Mouse (Mus musculus) layer of hippocampus, adult 2 months (tissue): ENCODE measurements around the gene Tec. TPM values are rescaled to one million over a fixed set of nuclear protein-coding genes. Genes with fewer than 3 reads are reported as not detected.

ENCODE experiments used
- DNase-seq, 2 experiments: peaks; one replicate each; pipeline ENCODE4 v3.0.0; 2022; ENCODE audit warnings: low spot score in 2 of 2
- H3K27ac ChIP-seq: fragments of 200-600 bp; 2 replicates; pipeline ENCODE4 v1.8.1; 2022
- H3K4me3 ChIP-seq: fragments of 200-600 bp; 2 replicates; pipeline ENCODE4 v1.8.1; 2022; ENCODE audit warnings: mild to moderate bottlenecking
- CTCF ChIP-seq: fragments of 200-600 bp; conservative IDR thresholded peaks from 2 replicates; pipeline ENCODE4 v1.8.1; 2022; ENCODE audit warnings: antibody characterized with exemption, mild to moderate bottlenecking, moderate library complexity
- total RNA-seq, 2 experiments: library from RNA; stranded (reverse); gene quantifications; 2 replicates each; pipeline ENCODE4 v1.2.3; 2021

Tec gene
- total RNA-seq, 2 experiments from 2014 or later: 1.1 to 1.8 TPM

GRCm38 (mm10) chr5:72763025-72763424, 105.3 kb downstream of the Tec start:
- TF ChIP-seq CTCF: no peak
- no peak overlapping the region for H3K4me3 ChIP-seq
- DNase-seq: no peak
- H3K27ac ChIP-seq: no peak overlapping the region

- H3K27ac ChIP-seq: no peak overlapping the region
- no peak for TF ChIP-seq CTCF
- DNase-seq: no peak
- H3K4me3 ChIP-seq: no peak overlapping the region
Measured at GRCm38 (mm10) chr5:72761758-72762157, 106.5 kb downstream of the Tec start.

- no peak for DNase-seq
- TF ChIP-seq CTCF: no peak
- Histone ChIP-seq H3K27ac (no peak overlapping the region), H3K4me3 (no peak overlapping the region)
Measured at GRCm38 (mm10) chr5:72761237-72761636, 107.0 kb downstream of the Tec start.

- Histone ChIP-seq H3K27ac (no peak overlapping the region), H3K4me3 (no peak overlapping the region)
- DNase-seq: no peak
- TF ChIP-seq CTCF: peak; percentile 81
Measured at GRCm38 (mm10) chr5:72758925-72759924, 109.1 kb downstream of the Tec start.

- DNase-seq: no peak
- Histone ChIP-seq H3K4me3 (no peak overlapping the region), H3K27ac (no peak overlapping the region)
- TF ChIP-seq CTCF: no peak
Measured at GRCm38 (mm10) chr5:72757155-72757773, 111.0 kb downstream of the Tec start.

GRCm38 (mm10) chr5:72755941-72756340, 112.3 kb downstream of the Tec start:
- no peak for TF ChIP-seq CTCF

GRCm38 (mm10) chr5:72755035-72755434, 113.2 kb downstream of the Tec start:
- no peak for TF ChIP-seq CTCF
- DNase-seq: no peak
- H3K27ac ChIP-seq: no peak overlapping the region
- no peak overlapping the region for H3K4me3 ChIP-seq

More at GRCm38 (mm10) chr5:72755941-72756340, 112.3 kb downstream of the Tec start:
- Histone ChIP-seq H3K4me3 (no peak overlapping the region), H3K27ac (no peak overlapping the region)
- peak; percentile 32 to 37 for DNase-seq

- DNase-seq: no peak
- no peak within 1 kb of the TSS for H3K27ac ChIP-seq
- TF ChIP-seq CTCF: no peak
- no peak within 1 kb of the TSS for H3K4me3 ChIP-seq
Measured at GRCm38 (mm10) chr5:72752585-72752984, 115.7 kb downstream of the Tec start, which contains the start of gene Txk. Gene Txk, minus strand, starts transcription at chr5:72752777.

- no peak for TF ChIP-seq CTCF
- no peak overlapping the region for H3K4me3 ChIP-seq
- H3K27ac ChIP-seq: no peak overlapping the region
- no peak for DNase-seq
Measured at GRCm38 (mm10) chr5:72751056-72751758, 117.1 kb downstream of the Tec start.

- Histone ChIP-seq H3K4me3 (no peak overlapping the region), H3K27ac (no peak overlapping the region)
- TF ChIP-seq CTCF: no peak
- no peak for DNase-seq
Measured at GRCm38 (mm10) chr5:72750226-72750625, 118.1 kb downstream of the Tec start.

GRCm38 (mm10) chr5:72748659-72749265, 119.5 kb downstream of the Tec start:
- no peak overlapping the region for H3K4me3 ChIP-seq
- no peak for TF ChIP-seq CTCF
- DNase-seq: no peak
- H3K27ac ChIP-seq: no peak overlapping the region

GRCm38 (mm10) chr5:72747384-72747783, 120.9 kb downstream of the Tec start:
- DNase-seq: peak; percentile 25 to 69
- Histone ChIP-seq H3K4me3 (no peak overlapping the region), H3K27ac (no peak overlapping the region)
- TF ChIP-seq CTCF: no peak
